Mouse (Mus musculus) stomach, embryonic 14.5 days (tissue): Measurements from ENCODE around the gene Papolb. TPM values are rescaled to one million over a fixed set of nuclear protein-coding genes. Genes with fewer than 3 reads are reported as not detected.

Experiments used
- ATAC-seq: fragments of 200-750 bp; cut with Nextera tagmentation; 2 replicates; pipeline ENCODE4 v1.8.0; 2017; ENCODE audit warnings: low read depth, moderate TSS enrichment; ENCODE audit not compliant: insufficient number of reproducible peaks, insufficient read depth, low FRiP score
- H3K27ac ChIP-seq: fragments of 300-500 bp; sonication (generic); 2 replicates; pipeline ENCODE4 v1.5.1; 2014; ENCODE audit warnings: mild to moderate bottlenecking, low read length, moderate library complexity, mixed read lengths
- H3K27me3 ChIP-seq: fragments of 300-500 bp; sonication (generic); 2 replicates; pipeline ENCODE4 v1.6.1; 2014; ENCODE audit warnings: low read length, control low read depth, mixed read lengths; ENCODE audit not compliant: control insufficient read depth, insufficient read depth
- H3K36me3 ChIP-seq: fragments of 300-500 bp; sonication (generic); 2 replicates; pipeline ENCODE4 v1.6.1; 2014; ENCODE audit warnings: mild to moderate bottlenecking, control low read depth, low read length, moderate library complexity, mixed read lengths; ENCODE audit not compliant: control insufficient read depth, insufficient read depth
- H3K4me1 ChIP-seq: fragments of 300-500 bp; sonication (generic); 2 replicates; pipeline ENCODE4 v1.6.1; 2014; ENCODE audit warnings: low read length, control low read depth, mixed read lengths; ENCODE audit not compliant: control insufficient read depth, insufficient read depth
- H3K4me2 ChIP-seq: fragments of 300-500 bp; sonication (generic); replicated peaks from 2 replicates; pipeline ENCODE4 v1.6.1; 2014; ENCODE audit warnings: low read depth, low read length, control low read depth
- H3K4me3 ChIP-seq: fragments of 300-500 bp; sonication (generic); 2 replicates; pipeline ENCODE4 v1.5.1; 2014; ENCODE audit warnings: low read depth, low read length, control low read depth
- H3K9ac ChIP-seq: fragments of 300-500 bp; sonication (generic); replicated peaks from 2 replicates; pipeline ENCODE4 v1.6.1; 2014; ENCODE audit warnings: low read depth, mild to moderate bottlenecking, control low read depth, low read length, moderate library complexity, mixed read lengths
- H3K9me3 ChIP-seq: fragments of 300-500 bp; sonication (generic); 2 replicates; pipeline ENCODE4 v1.6.1; 2016; ENCODE audit warnings: low read depth, low read length, control low read depth; ENCODE audit not compliant: control insufficient read depth
- WGBS: fragments of 180-500 bp; shearing (Covaris S2); extraction: QIAGEN DNeasy Blood & Tissue Kit; methylation state at CpG from one replicate; pipeline ENCODE4 v1.1.7; 2014; 5-methylcytosine and 5-hydroxymethylcytosine counted together
- polyA plus RNA-seq: library from polyadenylated mRNA; unstranded; fragments of >200 nt; fragmentation: Nextera tagmentation; extraction: Ambion mirVana; gene quantifications from 2 replicates; pipeline ENCODE4 v1.2.1, GENCODE M21; 2014

The Papolb gene
- 0.07 and 0.27 TPM in 2 replicates for polyA plus RNA-seq

DNA sequence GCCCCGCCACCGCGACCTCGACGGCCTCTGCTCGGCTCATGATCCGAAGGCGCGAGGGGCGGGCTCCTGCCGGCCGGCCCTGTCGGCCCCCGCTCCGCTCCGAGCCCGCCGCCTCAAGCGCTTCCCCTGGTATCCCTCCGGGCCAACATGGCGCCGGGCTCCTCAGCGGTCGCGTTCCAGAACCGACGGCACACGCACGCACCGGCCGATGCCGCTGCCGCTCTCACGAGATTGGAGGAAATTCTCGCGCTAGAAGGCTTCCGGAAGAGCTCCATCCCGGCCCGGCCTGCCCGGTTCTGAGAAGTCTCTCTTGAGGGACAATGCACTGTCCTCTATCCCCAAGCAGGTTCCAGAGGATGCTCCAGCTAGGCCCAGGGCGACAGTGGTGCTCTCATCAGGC is at the start of gene Papolb:
Gene Papolb, minus strand, starts transcription at position 162 of the 400 bp plus-strand sequence.
- Histone ChIP-seq H3K9ac (no peak within 1 kb of the TSS), H3K4me2 (peak within 1 kb of the TSS; percentile 33; the same call in 1 of the 2 replicates), H3K9me3 (no peaks in the 10 kb centered on the region), H3K4me3 (no peak within 1 kb of the TSS), H3K4me1 (0 out of 2 replicates have a peak, but pooled peaks cover 6% of the 10 kb centered on the region), H3K36me3 (no peaks in the 10 kb centered on the region), H3K27ac (no peak within 1 kb of the TSS), H3K27me3 (no peaks in the 10 kb centered on the region)
- WGBS = 42% methylated on average over 41 of the region's 41 CpGs
- no peak for ATAC-seq

DNA sequence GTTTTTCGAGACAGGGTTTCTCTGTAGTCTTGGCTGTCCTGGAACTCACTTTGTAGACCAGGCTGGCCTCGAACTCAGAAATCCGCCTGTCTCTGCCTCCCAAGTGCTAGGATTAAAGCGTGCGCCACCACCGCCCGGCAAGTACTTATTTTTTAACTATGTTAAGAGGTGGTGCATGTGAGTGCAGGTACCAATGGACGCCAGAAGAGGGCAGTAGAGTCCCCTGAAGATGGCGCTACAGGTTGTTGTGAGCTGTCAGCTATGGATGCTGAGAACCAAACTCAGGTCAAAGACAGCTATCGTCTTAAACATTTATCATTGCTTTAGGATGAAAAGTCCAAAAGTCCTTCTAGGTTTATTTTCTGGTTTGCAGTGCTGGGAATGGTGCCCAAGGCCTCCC is 48.3 kb upstream of the Papolb start:
- no peak overlapping the region for H3K27ac ChIP-seq
- H3K9me3 ChIP-seq = no peaks in the 10 kb centered on the region
- H3K36me3 ChIP-seq = no peaks in the 10 kb centered on the region
- H3K4me1 ChIP-seq = no peaks in the 10 kb centered on the region
- WGBS = 85% methylated on average over 10 of the region's 10 CpGs
- no peaks in the 10 kb centered on the region for H3K27me3 ChIP-seq
- no peak overlapping the region for H3K9ac ChIP-seq
- H3K4me2 ChIP-seq = no peak overlapping the region
- no peak for ATAC-seq
- no peak overlapping the region for H3K4me3 ChIP-seq

DNA sequence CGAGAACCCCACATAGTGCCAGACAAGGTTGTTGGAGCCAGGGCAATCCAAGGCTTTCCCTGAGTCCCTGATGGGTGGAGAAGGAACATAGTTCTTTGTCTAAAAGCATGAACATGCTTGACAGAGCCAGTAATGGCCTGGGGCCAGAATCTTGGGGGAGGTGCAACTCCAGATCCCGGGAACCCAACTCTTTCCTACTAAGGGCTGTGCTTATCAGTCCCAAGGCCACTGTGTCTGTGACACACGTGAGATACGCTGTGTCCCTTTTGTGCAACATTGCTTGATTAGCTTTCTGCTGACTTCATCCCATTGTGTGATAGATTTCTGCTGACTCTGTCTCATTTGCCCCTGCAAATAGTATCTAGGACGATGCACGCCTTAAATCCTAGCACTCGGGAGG is 47.0 kb upstream of the Papolb start:
- Histone ChIP-seq H3K4me1 (no peaks in the 10 kb centered on the region), H3K36me3 (no peaks in the 10 kb centered on the region), H3K4me3 (no peak overlapping the region), H3K9me3 (no peaks in the 10 kb centered on the region), H3K27ac (no peak overlapping the region), H3K9ac (no peak overlapping the region), H3K4me2 (no peak overlapping the region), H3K27me3 (no peaks in the 10 kb centered on the region)
- ATAC-seq = no peak
- 85% methylated on average over 7 of the region's 7 CpGs for WGBS

DNA sequence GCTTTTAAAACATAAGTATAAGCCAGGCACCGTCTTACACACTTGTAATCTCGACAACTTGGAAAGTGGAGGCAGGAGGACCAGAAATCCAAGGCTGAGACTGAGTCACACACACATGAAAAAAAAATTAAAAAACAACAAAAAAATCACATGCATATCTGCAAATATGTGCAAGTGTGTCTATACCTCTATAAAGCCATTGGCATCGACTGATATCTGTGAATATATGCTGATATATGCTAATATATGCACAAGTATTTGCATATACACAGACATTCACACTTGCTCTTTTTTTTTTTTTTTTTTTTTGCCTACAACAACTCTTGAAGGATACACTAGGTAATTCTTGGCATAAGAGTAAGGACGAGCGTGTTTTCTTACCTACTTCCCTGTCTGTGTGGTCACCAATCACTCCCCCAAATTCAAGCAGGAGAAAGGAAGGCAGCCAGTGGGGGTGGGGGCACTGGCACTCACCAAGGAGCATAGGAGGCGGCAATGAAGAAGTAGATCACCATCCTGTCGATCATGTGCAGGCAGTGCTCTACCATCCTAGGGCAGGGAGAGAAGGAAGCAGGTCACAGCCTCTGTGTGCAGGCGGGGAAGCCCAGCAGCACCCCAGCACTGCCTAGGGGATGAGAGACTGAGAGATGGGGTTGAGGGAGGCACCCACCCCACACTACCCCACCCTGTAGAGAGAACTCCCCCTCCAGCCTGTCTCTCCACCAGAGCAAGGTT is 44.6 kb upstream of the Papolb start:
- H3K9ac ChIP-seq = no peak overlapping the region
- H3K4me2 ChIP-seq = no peak overlapping the region
- H3K27ac ChIP-seq = no peak overlapping the region
- ATAC-seq = no peak
- H3K9me3 ChIP-seq = no peaks in the 10 kb centered on the region
- H3K4me1 ChIP-seq = no peaks in the 10 kb centered on the region
- H3K4me3 ChIP-seq = no peak overlapping the region
- H3K27me3 ChIP-seq = no peaks in the 10 kb centered on the region
- H3K36me3 ChIP-seq = no peaks in the 10 kb centered on the region
- 75% methylated on average over 8 of the region's 8 CpGs for WGBS

DNA sequence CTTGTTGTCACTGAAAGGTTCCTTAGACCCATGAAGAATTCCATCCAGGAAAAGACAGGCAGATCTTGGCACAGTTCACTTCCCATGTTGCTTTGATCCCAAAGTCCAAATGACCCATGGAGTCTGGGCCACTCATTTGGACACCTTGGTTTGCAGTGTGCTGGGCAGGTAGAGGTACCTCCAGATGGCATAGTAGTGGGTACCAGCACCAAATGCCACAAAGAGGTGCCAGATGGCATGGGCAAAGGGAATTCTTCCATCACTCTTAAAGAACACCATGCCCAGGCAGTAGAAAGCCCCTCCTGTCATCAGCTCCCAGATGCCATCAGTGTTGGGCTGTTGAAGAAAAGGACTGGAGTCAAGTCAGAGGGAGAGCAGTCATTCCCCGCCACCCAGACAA is 34.7 kb upstream of the Papolb start:
- Histone ChIP-seq H3K9ac (no peak overlapping the region), H3K27me3 (no peaks in the 10 kb centered on the region), H3K4me3 (no peak overlapping the region), H3K4me1 (no peaks in the 10 kb centered on the region), H3K9me3 (no peaks in the 10 kb centered on the region), H3K27ac (no peak overlapping the region), H3K36me3 (no peaks in the 10 kb centered on the region), H3K4me2 (no peak overlapping the region)
- WGBS = 82% methylated on average over 1 of the region's 1 CpGs
- no peak for ATAC-seq

DNA sequence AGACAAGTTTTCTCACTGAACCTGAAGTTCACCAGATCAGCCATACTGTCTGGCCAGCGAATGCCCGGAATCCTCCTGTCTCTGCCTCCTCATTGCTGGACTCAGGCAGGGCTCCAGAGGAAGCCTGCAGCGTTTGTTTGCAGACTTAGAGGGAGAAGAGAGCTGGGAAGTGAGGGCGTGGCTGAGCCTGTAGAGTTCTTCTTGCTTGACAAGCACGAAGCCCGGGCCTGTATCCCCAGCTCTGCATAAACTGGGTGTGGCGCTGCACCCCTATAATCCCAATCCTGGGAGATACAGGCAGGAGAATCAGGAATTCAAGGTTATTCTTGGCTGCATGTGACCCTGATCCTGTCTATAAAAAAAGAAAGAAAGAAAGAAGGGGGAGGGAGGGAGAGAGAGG is 30.4 kb upstream of the Papolb start:
- no peak for ATAC-seq
- Histone ChIP-seq H3K4me3 (no peak overlapping the region), H3K36me3 (no peaks in the 10 kb centered on the region), H3K4me1 (no peaks in the 10 kb centered on the region), H3K4me2 (no peak overlapping the region), H3K27ac (no peak overlapping the region), H3K9me3 (no peaks in the 10 kb centered on the region), H3K27me3 (no peaks in the 10 kb centered on the region), H3K9ac (no peak overlapping the region)
- WGBS = 49% methylated on average over 7 of the region's 7 CpGs

DNA sequence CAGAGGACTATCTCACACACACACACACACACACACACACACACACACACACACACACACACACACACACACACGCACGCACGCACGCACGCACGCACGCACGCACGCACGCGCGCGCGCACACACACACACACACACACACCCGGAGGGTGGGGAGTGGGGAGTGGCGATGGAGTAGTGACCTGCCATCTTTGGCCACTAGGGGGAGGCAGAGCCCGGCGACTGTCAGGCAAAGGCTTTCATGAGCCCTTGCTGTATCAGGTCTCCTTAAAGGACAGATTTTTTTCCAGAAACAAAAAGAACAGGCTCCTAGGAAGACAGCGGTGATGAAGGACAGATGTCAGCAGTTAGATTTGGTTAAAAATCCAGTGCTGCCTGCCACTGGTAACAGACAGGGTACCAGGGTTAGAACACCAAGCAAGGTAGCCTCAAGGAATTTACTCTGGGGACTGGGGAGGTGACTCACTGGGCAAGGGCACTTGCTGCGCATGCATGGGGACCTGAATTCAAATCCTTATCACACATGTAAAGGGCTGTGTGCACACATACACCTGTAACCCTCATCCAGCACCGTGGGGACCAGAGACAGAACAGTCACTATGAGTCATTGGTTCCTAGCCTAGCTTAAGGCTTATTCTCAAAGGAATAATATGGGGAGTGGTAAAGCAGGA is 27.7 kb upstream of the Papolb start:
- H3K27ac ChIP-seq = no peak overlapping the region
- no peak; the same call in 1 of the 2 replicates for ATAC-seq
- H3K4me2 ChIP-seq = no peak overlapping the region
- no peaks in the 10 kb centered on the region for H3K27me3 ChIP-seq
- 24% methylated on average over 19 of the region's 21 CpGs for WGBS
- no peak overlapping the region for H3K9ac ChIP-seq
- H3K9me3 ChIP-seq = no peaks in the 10 kb centered on the region
- no peaks in the 10 kb centered on the region for H3K4me1 ChIP-seq
- H3K36me3 ChIP-seq = no peaks in the 10 kb centered on the region
- no peak overlapping the region for H3K4me3 ChIP-seq

DNA sequence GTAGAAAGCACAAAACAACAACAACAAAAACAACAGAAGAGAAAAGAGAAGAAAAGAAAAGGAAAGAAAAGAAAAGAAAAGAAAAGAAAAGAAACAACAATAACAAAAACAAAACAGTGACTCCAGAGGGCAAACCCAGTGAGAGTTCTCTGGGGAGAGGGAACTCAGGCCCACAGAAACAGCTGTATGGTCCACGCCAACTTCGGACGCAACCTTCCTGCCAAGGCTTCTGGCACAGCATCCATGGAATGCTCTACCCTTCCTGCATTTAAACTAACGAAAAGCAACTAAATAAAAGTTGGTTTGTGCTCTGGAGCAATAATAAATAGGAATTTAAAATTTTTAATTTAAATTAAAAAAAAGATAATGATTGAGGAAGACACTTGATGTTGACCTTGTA is 26.8 kb upstream of the Papolb start:
- Histone ChIP-seq H3K27ac (no peak overlapping the region), H3K36me3 (no peaks in the 10 kb centered on the region), H3K4me2 (no peak overlapping the region), H3K4me1 (no peaks in the 10 kb centered on the region), H3K9me3 (no peaks in the 10 kb centered on the region), H3K27me3 (no peaks in the 10 kb centered on the region), H3K9ac (no peak overlapping the region), H3K4me3 (no peak overlapping the region)
- no peak for ATAC-seq
- WGBS = 93% methylated on average over 4 of the region's 4 CpGs
